Mouse (Mus musculus) lung, postnatal 0 days (tissue): ENCODE results near the gene Tmf1.

Experiments
- CTCF ChIP-seq: IDR thresholded peaks from 2 replicates; pipeline ENCODE4 v1.5.1; 2016; ENCODE audit warnings: antibody characterized with exemption, mild to moderate bottlenecking
- EP300 ChIP-seq: IDR thresholded peaks from 2 replicates; pipeline ENCODE4 v1.6.1; 2016; ENCODE audit warnings: antibody characterized with exemption, mild to moderate bottlenecking, control low read depth

GRCm38 (mm10) chr6:97116896-97117295, 62.0 kb downstream of the Tmf1 start:
- TF ChIP-seq CTCF: no peak
- TF ChIP-seq EP300: peak; percentile 94
